Mouse (Mus musculus): Measurements from ENCODE around the gene Pde6g.

GRCm38 (mm10) chr11:120444106-120444505, 9.2 kb downstream of the Pde6g start:
- TF ChIP-seq CTCF (IDR thresholded peaks at IDR 0.05; ENCODE audit: low read depth, low read length) = no peak
- no peak for TF ChIP-seq EP300 (IDR thresholded peaks at IDR 0.05; ENCODE audit: insufficient read depth, low read depth, low read length)
- no peak for TF ChIP-seq POLR2A (IDR thresholded peaks at IDR 0.05; ENCODE audit: insufficient read depth, low read length)

All from ES-Bruce4 (cell line).